ENCODE assay signal across 9 mouse cellular contexts in genomic region chr11:57983480-57984342, GRCm38 (mm10). TPM values are rescaled to one million over a fixed set of nuclear protein-coding genes. Genes with fewer than 3 reads are reported as not detected.
DNase-seq lines count a peak whose midpoint lies in the region; ATAC-seq and TF ChIP-seq lines count a peak whose summit lies in the region.
"Had no signal": no experiment of that assay in that cellular context is flagged by ENCODE, and none has a peak within 500 bp of the region (broad histone marks: within the 10 kb centered on the region; RNA-seq: fewer than 3 reads in every experiment).

No protein-coding gene starts in this region.

- no peaks in the 10 kb centered on the region for H3K36me3 ChIP-seq in E14TG2a.4 (ENCODE audit: insufficient read depth, low read length)
- H3K36me3 ChIP-seq in kidney, adult 2 months (ENCODE audit: control insufficient read depth, insufficient read depth, low read length): no peaks in the 10 kb centered on the region
- no peaks in the 10 kb centered on the region for H3K36me3 ChIP-seq in forebrain, embryonic 14.5 days (ENCODE audit: control insufficient read depth, insufficient read depth, low read length)
- no peaks in the 10 kb centered on the region for H3K36me3 ChIP-seq in hindbrain, embryonic 14.5 days (replicated peaks; ENCODE audit: control insufficient read depth, insufficient read depth)

- no peaks in the 10 kb centered on the region for H3K27me3 ChIP-seq in E14TG2a.4 (ENCODE audit: insufficient read depth, low read length)
- H3K27me3 ChIP-seq in kidney, adult 2 months (replicated peaks; ENCODE audit: control insufficient read depth, insufficient read depth, low read length): no peaks in the 10 kb centered on the region
- H3K27me3 ChIP-seq in forebrain, embryonic 14.5 days (replicated peaks; ENCODE audit: control insufficient read depth, insufficient read depth, low read length): no peaks in the 10 kb centered on the region
- no peaks in the 10 kb centered on the region for H3K27me3 ChIP-seq in hindbrain, embryonic 14.5 days (ENCODE audit: control insufficient read depth, insufficient read depth, low read length)
- H3K27me3 ChIP-seq: Patski had no signal

- no peak overlapping the region for H3K4me2 ChIP-seq in forebrain, embryonic 14.5 days (ENCODE audit: low read length)
- no peak overlapping the region for H3K4me2 ChIP-seq in hindbrain, embryonic 14.5 days (replicated peaks)

- intact Hi-C loops in left cerebral cortex, postnatal 36 days (cut with DNase I): no loop called here

- no peaks in the 10 kb centered on the region for H3K9me3 ChIP-seq in E14TG2a.4 (ENCODE audit: low read length)
- no peaks in the 10 kb centered on the region for H3K9me3 ChIP-seq in forebrain, embryonic 14.5 days (replicated peaks; ENCODE audit: control insufficient read depth, low read length)
- H3K9me3 ChIP-seq in hindbrain, embryonic 14.5 days (ENCODE audit: control insufficient read depth, low read length): no peaks in the 10 kb centered on the region

- no peak for TF ChIP-seq CTCF in E14TG2a.4 (conservative IDR thresholded peaks at IDR 0.05; ENCODE audit: low read length)
- TF ChIP-seq CTCF in kidney, adult 2 months (conservative IDR thresholded peaks at IDR 0.05; ENCODE audit: insufficient read depth, insufficient read length, low read depth, low read length): 0 out of 2 replicates have a peak, but pooled peaks have one; percentile 20
- no peak for TF ChIP-seq CTCF in lung, adult 2 months (IDR thresholded peaks at IDR 0.05; ENCODE audit: insufficient read depth, low read length)

- peaks cover 70% of the 10 kb centered on the region for H3K4me1 ChIP-seq in E14TG2a.4 (replicated peaks; ENCODE audit: low read depth, low read length)
- no peaks in the 10 kb centered on the region; the same call in 1 of the 2 replicates for H3K4me1 ChIP-seq in kidney, adult 2 months (ENCODE audit: control insufficient read depth, insufficient read depth, low read length)
- peaks cover 7% of the 10 kb centered on the region; the same call in 1 of the 2 replicates for H3K4me1 ChIP-seq in lung, adult 2 months (ENCODE audit: control insufficient read depth, insufficient read depth, low read length)
- no peaks in the 10 kb centered on the region for H3K4me1 ChIP-seq in forebrain, embryonic 14.5 days (ENCODE audit: control insufficient read depth, insufficient read depth, low read length)
- no peaks in the 10 kb centered on the region for H3K4me1 ChIP-seq in hindbrain, embryonic 14.5 days (replicated peaks; ENCODE audit: control insufficient read depth, insufficient read depth, low read length)

- H3K9ac ChIP-seq in forebrain, embryonic 14.5 days (ENCODE audit: low read length): no peak overlapping the region
- H3K9ac ChIP-seq in hindbrain, embryonic 14.5 days: no peak overlapping the region

- no peak overlapping the region for H3K27ac ChIP-seq in kidney, adult 2 months (ENCODE audit: insufficient read depth, low read depth, low read length)
- H3K27ac ChIP-seq in forebrain, embryonic 14.5 days (ENCODE audit: low read depth, low read length): no peak overlapping the region
- no peak overlapping the region for H3K27ac ChIP-seq in hindbrain, embryonic 14.5 days

- peak overlapping the region; percentile 11; the same call in 1 of the 2 replicates for H3K4me3 ChIP-seq in E14TG2a.4 (replicated peaks; ENCODE audit: low read length)
- H3K4me3 ChIP-seq in kidney, adult 2 months (ENCODE audit: insufficient read depth, low read depth, low read length): no peak overlapping the region
- no peak overlapping the region for H3K4me3 ChIP-seq in lung, adult 2 months (replicated peaks; ENCODE audit: extremely low read depth, low read depth, low read length)
- no peak overlapping the region for H3K4me3 ChIP-seq in forebrain, embryonic 14.5 days (ENCODE audit: low read depth, low read length)
- H3K4me3 ChIP-seq in hindbrain, embryonic 14.5 days (replicated peaks; ENCODE audit: low read length): no peak overlapping the region

- 46% methylated on average over 16 of the region's 16 CpGs for WGBS in kidney, adult 2 months
- 27% methylated on average over 16 of the region's 16 CpGs for WGBS in lung, adult 2 months
- 45% methylated on average over 16 of the region's 16 CpGs for WGBS in forebrain, embryonic 14.5 days
- WGBS in hindbrain, embryonic 14.5 days: 59% methylated on average over 16 of the region's 16 CpGs

- peak; percentile 73 for DNase-seq in c-Kit-positive CD71-positive TER-119-negative erythroid progenitor cells, embryonic 14.5 days (ENCODE audit: low read depth)
- DNase-seq in kidney, adult 2 months: peak; percentile 65
- DNase-seq in lung, adult 2 months: peak; percentile 51
- DNase-seq in forebrain, embryonic 14.5 days (ENCODE audit: low spot score): no peak
- no peak for DNase-seq in left cerebral cortex, postnatal 36 days (ENCODE audit: low spot score in 2 of 2)
- DNase-seq in hindbrain, embryonic 14.5 days (ENCODE audit: low spot score): no peak
- no peak for DNase-seq in right cerebral cortex, postnatal 25 days

- ATAC-seq in forebrain, embryonic 14.5 days: no peak
- no peak for ATAC-seq in hindbrain, embryonic 14.5 days (ENCODE audit: low FRiP score)
- ATAC-seq: Patski had no signal

- no peak for TF ChIP-seq POLR2A in kidney, adult 2 months (IDR thresholded peaks at IDR 0.05; ENCODE audit: low read depth, low read length)
- TF ChIP-seq POLR2A in lung, adult 2 months (IDR thresholded peaks at IDR 0.05; ENCODE audit: borderline replicate concordance, extremely low read depth, low read depth, low read length): no peak

RNA-seq across cellular contexts. Expression of gene Larp1, which starts 25.2 kb away (rescaled TPM):
- 35.3 and 36.8 TPM in 2 replicates for polyA plus RNA-seq in kidney, adult 2 months (2012; rRNA removed)
- polyA plus RNA-seq in lung, adult 2 months (2012; rRNA removed): 26.9 and 34.6 TPM in 2 replicates
- polyA plus RNA-seq in forebrain, embryonic 14.5 days (2014; fragmentation: Nextera tagmentation; extraction: Ambion mirVana): 11.8 and 14.7 TPM in 2 replicates
- total RNA-seq in left cerebral cortex, postnatal 36 days (2021): 10 to 100 TPM; 84.8 to 92.3 TPM
- polyA plus RNA-seq in hindbrain, embryonic 14.5 days (2014; fragmentation: Nextera tagmentation; extraction: Ambion mirVana): 19.6 and 21.3 TPM in 2 replicates

Comparison
In these comparisons a context has a peak if more than half of its experiments do, and no peak if none do; other contexts are left out.
1. DNase-seq: peak in c-Kit-positive CD71-positive TER-119-negative erythroid progenitor cells, embryonic 14.5 days (single experiment), kidney, adult 2 months (single experiment) and lung, adult 2 months (single experiment); none in forebrain, embryonic 14.5 days (single experiment), left cerebral cortex, postnatal 36 days (0 of 2), hindbrain, embryonic 14.5 days (single experiment) and right cerebral cortex, postnatal 25 days (single experiment).